Mouse (Mus musculus): ENCODE data around the gene Fnbp1l. TPM values are rescaled to one million over a fixed set of nuclear protein-coding genes. Genes with fewer than 3 reads are reported as not detected.

The Fnbp1l gene
- polyA plus RNA-seq (2015; fragmentation: Illumina TruSeq; extraction: RNeasy Lipid Tissue Mini Kit (QIAGEN cat#74804); ENCODE audit: insufficient read depth, low read depth, low replicate concordance): 6.5 TPM

GRCm38 (mm10) chr3:122618991-122619930, at the start of gene Fnbp1l:
Gene Fnbp1l, minus strand, starts transcription at chr3:122619715.

Other genes with a start within 250 kb of the Fnbp1l start
- gene Pde5a, start 109.2 kb upstream of the Fnbp1l start, polyA plus RNA-seq (2015; fragmentation: Illumina TruSeq; extraction: RNeasy Lipid Tissue Mini Kit (QIAGEN cat#74804); ENCODE audit: insufficient read depth, low read depth, low replicate concordance): 3.0 TPM

Measured in pancreas, adult 10 weeks (tissue).